Mouse (Mus musculus): ENCODE results near the gene Dip2b.

Dip2b gene

DNA sequence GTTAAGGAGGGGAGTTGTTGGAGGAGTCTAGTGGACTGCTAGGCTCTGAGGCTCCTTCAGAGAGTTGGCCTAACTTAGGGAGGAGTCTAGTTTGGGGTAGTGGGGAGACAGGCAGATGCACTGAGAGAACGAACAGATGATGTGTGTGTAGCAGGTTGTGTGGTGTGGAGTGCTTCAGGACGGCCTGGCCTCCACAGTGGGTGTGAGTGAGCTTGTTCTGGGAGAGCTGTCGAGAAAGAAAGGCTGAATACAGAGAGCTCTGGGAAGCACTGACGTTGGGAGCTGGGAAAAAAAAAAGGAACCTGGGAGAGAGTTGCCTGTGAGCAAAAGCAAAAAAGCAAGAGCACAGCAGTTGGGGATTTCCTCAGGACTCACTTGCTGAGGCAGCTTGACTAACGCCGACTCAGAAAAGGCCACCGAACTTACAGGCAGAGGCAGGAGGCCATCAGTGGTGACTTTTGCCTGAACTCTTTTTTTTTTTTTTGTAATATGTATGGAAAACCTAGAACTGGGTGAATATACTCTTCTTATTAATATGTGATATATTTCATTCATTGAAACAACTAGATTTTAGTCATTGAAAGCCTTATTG lies 11.1 kb downstream of the Dip2b start:
- in situ Hi-C loops (cut with MboI, MseI): loop anchor here (10.0 kb wide), 1 partner anchor 1225 kb away; no protein-coding TSS in a partner anchor

DNA sequence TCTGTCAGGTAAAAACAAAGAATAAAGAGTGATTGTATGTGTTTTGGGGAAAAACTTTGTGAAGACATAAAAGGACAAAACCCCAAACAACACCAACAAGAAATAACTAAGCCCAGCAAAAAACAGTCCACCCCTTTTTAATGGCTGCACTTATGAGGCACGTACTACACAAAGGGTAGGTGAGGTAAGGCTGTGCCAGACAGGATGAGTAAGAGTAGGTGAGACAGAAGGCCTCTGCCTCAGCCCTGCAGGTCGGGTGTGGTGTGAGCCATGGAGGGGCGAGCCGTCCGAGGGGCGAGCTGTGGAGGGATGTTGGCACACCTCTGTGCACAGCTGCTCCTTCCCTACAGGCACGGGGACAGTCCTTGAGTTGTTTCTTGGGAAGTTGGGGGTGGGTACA lies 12.5 kb downstream of the Dip2b start:
- in situ Hi-C loops (cut with MboI, MseI): loop anchor here (10.0 kb wide), 1 partner anchor 1224 kb away; no protein-coding TSS in a partner anchor

DNA sequence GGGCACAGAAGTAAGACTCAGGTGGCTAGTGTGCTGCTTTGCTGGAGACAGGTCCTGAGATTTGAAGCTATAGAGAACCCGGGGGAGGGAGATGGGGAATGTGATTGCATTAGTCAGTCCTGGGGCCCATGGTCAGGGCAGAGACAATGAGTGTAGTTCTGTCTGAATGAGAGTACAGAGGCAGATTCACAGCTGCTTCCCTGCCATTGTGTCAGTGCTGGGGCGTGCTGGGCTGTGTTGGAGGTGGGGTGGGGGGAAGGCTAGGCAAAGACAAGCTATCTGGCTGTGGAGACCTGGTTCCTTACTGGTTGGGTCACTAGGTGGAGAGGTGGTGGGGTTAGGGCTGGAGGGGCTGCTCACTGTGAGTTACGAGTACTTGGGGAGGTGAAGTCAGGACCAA lies 14.3 kb downstream of the Dip2b start:
- in situ Hi-C loops (cut with MboI, MseI): loop anchor here (10.0 kb wide), 1 partner anchor 1222 kb away; no protein-coding TSS in a partner anchor

DNA sequence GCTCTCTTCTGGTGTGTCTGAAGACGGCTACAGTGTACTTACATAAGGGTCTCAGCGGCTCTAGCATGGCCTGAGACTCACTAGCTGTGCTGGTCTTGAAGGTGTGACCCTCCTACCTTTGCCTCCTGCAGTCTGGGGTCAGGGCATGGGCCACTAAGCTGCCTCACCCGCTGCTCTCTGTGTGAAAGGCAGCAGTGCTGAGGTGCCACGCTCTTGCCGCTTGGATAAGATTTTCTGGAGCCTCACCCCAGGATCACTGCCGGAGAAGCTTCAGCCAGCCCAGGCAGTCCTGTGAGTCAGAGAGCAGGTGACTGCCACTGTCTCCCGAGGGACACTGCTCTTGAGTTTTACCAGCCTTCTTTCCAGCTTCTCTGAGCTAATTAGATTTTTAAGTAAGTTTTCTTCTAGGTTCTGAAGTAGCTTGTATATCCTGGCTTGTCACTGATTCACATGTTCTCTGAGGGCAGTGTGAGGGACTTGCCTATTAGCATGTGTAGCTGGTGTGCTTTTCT lies 18.0 kb downstream of the Dip2b start:
- in situ Hi-C loops (cut with MboI, MseI): loop anchor here (10.0 kb wide), 1 partner anchor 1218 kb away; no protein-coding TSS in a partner anchor

DNA sequence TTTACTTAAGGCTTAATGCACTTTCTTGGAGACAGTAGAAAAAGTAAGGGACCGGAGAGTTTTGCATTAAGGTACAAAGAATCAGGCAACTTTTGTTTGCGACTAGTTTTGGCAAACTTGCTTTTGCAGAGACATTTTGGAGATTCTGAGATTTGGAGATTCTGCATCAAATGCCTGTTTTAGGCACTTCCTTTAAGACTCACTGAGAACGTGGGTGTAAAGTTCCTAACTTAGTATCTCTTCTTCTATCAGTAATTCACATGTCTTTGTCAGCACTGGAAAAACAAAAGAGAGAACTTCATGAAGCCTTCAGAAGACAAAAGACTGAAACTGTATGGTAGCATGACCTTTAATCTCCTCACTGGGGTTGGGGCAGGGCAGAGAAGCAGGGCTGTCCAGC lies 19.2 kb downstream of the Dip2b start:
- in situ Hi-C loops (cut with MboI, MseI): loop anchor here (10.0 kb wide), 1 partner anchor 1217 kb away; no protein-coding TSS in a partner anchor

GRCm38 (mm10) chr15:100058143-100058542 lies 19.7 kb downstream of the Dip2b start:
- in situ Hi-C loops (cut with MboI, MseI): loop anchor here (10.0 kb wide), 1 partner anchor 1217 kb away; no protein-coding TSS in a partner anchor

- in situ Hi-C loops (cut with MboI, MseI): loop anchor here (10.0 kb wide), 1 partner anchor 1216 kb away; no protein-coding TSS in a partner anchor
These were observed 20.4 kb downstream of the Dip2b start for GRCm38 (mm10) chr15:100058912-100059311.

GRCm38 (mm10) chr15:100059626-100060311 lies 21.3 kb downstream of the Dip2b start:
- in situ Hi-C loops (cut with MboI, MseI): loop anchor here (10.0 kb wide), 1 partner anchor 1215 kb away; no protein-coding TSS in a partner anchor

DNA sequence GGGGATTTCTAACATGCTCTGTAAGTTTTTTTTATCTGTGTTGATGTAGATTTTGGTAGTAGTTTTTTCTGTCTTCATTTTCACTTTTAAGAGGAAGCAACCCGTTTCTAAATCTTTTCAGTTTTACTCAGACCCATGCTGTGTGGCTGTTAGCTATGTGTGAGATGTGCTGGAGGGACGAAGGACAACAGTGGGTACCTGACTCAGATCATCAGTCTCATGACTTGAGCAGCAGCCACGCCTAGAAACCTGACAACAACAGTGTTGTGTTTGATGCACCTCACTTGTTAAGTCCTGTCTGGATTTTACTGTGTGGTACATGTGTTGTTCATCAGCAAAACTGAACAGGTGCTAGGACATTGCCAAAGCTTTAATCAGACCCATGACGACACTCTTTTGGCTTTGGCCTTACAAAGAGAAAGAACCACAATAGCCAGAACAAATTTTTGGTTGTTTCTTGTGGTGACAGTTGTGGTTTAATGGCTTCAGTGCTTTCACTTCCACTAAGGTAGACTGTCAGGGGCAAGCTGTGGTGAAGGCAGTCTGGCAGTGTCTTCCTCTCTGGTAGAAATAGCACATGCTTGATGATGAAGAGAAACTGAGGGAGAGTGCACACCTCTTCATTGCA lies 22.2 kb downstream of the Dip2b start:
- in situ Hi-C loops (cut with MboI, MseI): no loop called here

GRCm38 (mm10) chr15:100061377-100061776 lies 22.9 kb downstream of the Dip2b start:
- in situ Hi-C loops (cut with MboI, MseI): no loop called here

- in situ Hi-C loops (cut with MboI, MseI): no loop called here
These were observed 24.8 kb downstream of the Dip2b start for GRCm38 (mm10) chr15:100063229-100063773.

GRCm38 (mm10) chr15:100066702-100067101 lies 28.2 kb downstream of the Dip2b start:
- in situ Hi-C loops (cut with MboI, MseI): no loop called here

DNA sequence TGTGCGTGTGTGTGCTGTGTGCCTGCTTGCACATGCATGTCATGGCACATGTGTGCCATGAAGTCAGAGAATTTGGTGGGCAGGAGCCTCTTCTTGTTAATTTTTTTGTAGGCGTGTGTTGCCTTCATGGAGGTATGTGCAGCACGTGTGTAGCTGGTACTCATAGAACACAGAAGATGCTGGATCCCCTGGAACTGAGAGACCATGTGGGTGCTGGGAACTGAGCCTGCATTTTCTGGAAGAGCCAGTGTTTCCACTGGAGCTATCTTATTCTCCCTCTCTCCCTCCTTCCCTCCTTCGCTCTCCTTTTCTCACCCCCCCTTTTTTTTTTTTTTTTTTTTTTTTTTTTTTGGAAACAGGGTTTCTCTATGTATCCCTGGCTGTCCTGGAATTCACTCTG lies 30.6 kb downstream of the Dip2b start:
- in situ Hi-C loops (cut with MboI, MseI): no loop called here

DNA sequence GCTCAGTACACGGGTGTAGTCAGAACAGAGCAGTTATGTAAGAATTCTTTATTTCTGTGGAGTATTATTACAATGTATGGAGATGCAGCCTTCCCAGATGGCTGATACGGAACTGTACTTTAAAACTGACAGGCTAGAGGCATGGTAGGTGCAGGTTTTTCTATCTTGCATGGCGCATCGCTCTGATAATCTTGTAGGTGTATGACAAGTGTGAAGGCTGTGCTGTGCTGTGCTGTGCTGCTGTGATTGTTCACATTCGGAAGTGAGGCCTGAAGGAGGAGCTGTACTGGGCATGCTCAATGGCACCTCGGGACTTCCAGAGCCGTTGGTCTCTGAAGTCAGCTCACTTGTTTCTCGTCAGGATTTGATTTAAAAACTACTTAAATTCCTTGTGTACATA lies 31.6 kb downstream of the Dip2b start:
- in situ Hi-C loops (cut with MboI, MseI): no loop called here

GRCm38 (mm10) chr15:100071819-100072218 lies 33.4 kb downstream of the Dip2b start:
- in situ Hi-C loops (cut with MboI, MseI): no loop called here

- in situ Hi-C loops (cut with MboI, MseI): no loop called here
These were observed 35.4 kb downstream of the Dip2b start for GRCm38 (mm10) chr15:100073696-100074453.

GRCm38 (mm10) chr15:100074754-100075153 lies 36.3 kb downstream of the Dip2b start:
- in situ Hi-C loops (cut with MboI, MseI): loop anchor here (5.0 kb wide), 1 partner anchor 37 kb away; the partner anchor contains the start of gene Dip2b

DNA sequence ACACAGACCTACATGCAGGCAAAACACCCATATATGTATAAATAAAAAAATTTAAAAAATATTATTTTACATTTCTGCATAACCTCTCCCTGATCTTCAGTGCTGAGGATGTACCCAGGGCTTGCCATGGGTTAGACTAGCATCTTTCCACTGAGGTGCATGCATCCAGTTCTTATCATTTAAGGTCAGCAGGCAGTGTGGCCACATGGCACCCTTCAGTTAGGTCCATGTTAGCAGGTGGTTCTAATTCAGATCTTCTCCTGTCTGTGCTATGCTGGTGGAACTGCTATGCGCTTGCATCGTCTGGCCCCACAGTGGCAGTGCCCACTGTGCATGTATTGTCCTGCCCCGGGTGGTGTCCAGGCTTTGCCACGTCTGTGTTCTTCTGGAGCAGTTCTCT lies 37.9 kb downstream of the Dip2b start:
- in situ Hi-C loops (cut with MboI, MseI): loop anchor here (5.0 kb wide), 1 partner anchor 39 kb away; the partner anchor contains the start of gene Dip2b

DNA sequence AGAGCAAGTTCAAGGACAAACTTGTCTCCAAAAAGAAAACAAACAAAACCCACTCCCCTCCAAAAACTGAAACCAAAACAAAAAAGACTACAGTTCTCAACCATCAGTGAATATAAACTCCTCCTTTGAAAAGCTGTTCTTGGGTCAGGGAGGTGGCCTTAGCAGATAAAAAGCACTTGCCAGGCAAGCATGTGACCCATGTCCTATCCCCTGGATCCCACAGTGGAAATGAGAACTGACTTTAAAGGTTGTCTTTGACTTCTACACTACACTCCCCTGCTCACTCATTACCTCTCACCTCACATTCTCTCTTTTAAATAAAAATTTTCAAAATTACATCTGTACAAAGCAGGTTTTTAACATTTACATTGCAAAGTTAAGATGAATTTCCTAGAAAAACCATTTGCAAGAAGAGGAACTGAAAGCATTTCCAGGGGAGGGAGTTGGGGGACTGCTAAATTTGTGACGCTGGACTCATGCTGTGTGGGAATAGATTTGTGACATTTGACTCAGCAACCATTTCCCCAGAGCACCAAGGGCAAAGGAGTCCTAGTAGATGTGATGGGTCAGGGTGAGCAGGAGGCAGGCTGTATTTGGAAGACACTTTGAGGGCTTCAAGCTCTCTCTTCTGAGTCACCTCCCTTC lies 42.5 kb downstream of the Dip2b start:
- in situ Hi-C loops (cut with MboI, MseI): no loop called here

DNA sequence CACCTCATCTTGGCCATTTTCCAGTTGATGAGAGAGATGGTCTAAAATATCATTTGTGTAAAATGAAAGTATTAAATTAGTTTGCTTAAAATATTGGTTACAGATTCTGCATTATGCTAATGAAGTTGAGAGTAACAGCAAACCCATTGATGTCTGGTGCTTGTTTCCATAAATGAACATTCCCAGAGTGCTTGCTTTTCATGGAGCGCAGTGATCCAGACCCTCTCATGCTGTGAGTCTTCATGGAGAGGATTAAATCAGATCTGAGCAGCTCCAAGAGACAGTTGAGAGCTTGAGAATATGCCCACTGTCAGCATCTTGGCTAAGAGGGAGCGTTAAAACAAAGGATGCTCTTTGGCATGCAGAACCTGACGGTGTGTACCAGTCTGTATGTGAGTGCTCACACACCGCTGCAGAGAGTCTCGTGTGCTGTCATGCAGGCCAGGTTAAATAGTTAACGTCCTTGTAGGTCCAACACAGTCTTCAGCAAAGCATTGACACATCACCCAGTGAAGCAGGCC lies 43.1 kb downstream of the Dip2b start:
- in situ Hi-C loops (cut with MboI, MseI): no loop called here
